In genomic region chr11:30267892-30268647, GRCm38 (mm10) we compare ENCODE assay signal across 8 mouse cellular contexts. TPM values are rescaled to one million over a fixed set of nuclear protein-coding genes. Genes with fewer than 3 reads are reported as not detected.
DNase-seq lines count a peak whose midpoint lies in the region; ATAC-seq and TF ChIP-seq lines count a peak whose summit lies in the region.

Gene Sptbn1, minus strand, starts transcription at chr11:30268175.

- 0 out of 2 replicates have a peak, but pooled peaks cover 2% of the 10 kb centered on the region for H3K4me1 ChIP-seq in brown adipose tissue, adult 24 weeks (ENCODE audit: control insufficient read depth, insufficient read depth, insufficient read length, low read length)
- peaks cover 21% of the 10 kb centered on the region for H3K4me1 ChIP-seq in forebrain, embryonic 12.5 days
- peaks cover 22% of the 10 kb centered on the region for H3K4me1 ChIP-seq in heart, embryonic 15.5 days (replicated peaks)
- peaks cover 2% of the 10 kb centered on the region for H3K4me1 ChIP-seq in liver, embryonic 11.5 days (replicated peaks; ENCODE audit: control insufficient read depth, insufficient read depth, low read length)
- H3K4me1 ChIP-seq in stomach, embryonic 15.5 days, result peaks cover 14% of the 10 kb centered on the region

- peak within 1 kb of the TSS; percentile 97 for H3K4me3 ChIP-seq in brown adipose tissue, adult 24 weeks (ENCODE audit: insufficient read depth, low read depth, low read length)
- H3K4me3 ChIP-seq in forebrain, embryonic 12.5 days (replicated peaks), result peak within 1 kb of the TSS; percentile 85
- H3K4me3 ChIP-seq in heart, embryonic 15.5 days, result peak within 1 kb of the TSS; percentile 100
- peak within 1 kb of the TSS; percentile 74 for H3K4me3 ChIP-seq in liver, embryonic 11.5 days (ENCODE audit: low read depth, low read length)
- H3K4me3 ChIP-seq in myocyte, result peak within 1 kb of the TSS; percentile 94
- peak within 1 kb of the TSS; percentile 87 for H3K4me3 ChIP-seq in stomach, embryonic 15.5 days (replicated peaks)

- H3ac ChIP-seq in myocyte (ENCODE audit: control insufficient read depth, insufficient read length), result peak within 1 kb of the TSS; percentile 57

- peak; percentile 96 for ATAC-seq in forebrain, embryonic 12.5 days (ENCODE audit: low FRiP score)
- peak; percentile 95 for ATAC-seq in heart, embryonic 15.5 days (replicated peaks; ENCODE audit: insufficient number of reproducible peaks, insufficient read depth, low FRiP score, low read depth)
- ATAC-seq in liver, embryonic 11.5 days (replicated peaks; ENCODE audit: low FRiP score), result peak; percentile 83
- peak; percentile 92 for ATAC-seq in stomach, embryonic 15.5 days (ENCODE audit: insufficient read depth, low FRiP score, low read depth)

- peak within 1 kb of the TSS; percentile 86 for H3K9ac ChIP-seq in forebrain, embryonic 12.5 days
- H3K9ac ChIP-seq in heart, embryonic 15.5 days, result peak within 1 kb of the TSS; percentile 96
- peak within 1 kb of the TSS; percentile 73 for H3K9ac ChIP-seq in liver, embryonic 11.5 days (ENCODE audit: low read depth, low read length)
- peak within 1 kb of the TSS; percentile 75 for H3K9ac ChIP-seq in stomach, embryonic 15.5 days

- no peaks in the 10 kb centered on the region for H3K9me3 ChIP-seq in forebrain, embryonic 12.5 days
- H3K9me3 ChIP-seq in heart, embryonic 15.5 days (replicated peaks), result no peaks in the 10 kb centered on the region
- no peaks in the 10 kb centered on the region for H3K9me3 ChIP-seq in liver, embryonic 11.5 days (ENCODE audit: control insufficient read depth, low read length)
- no peaks in the 10 kb centered on the region for H3K9me3 ChIP-seq in stomach, embryonic 15.5 days

- TF ChIP-seq POLR2A in myocyte (IDR thresholded peaks at IDR 0.05; ENCODE audit: insufficient read length, low read depth), result peak; percentile 88

- no peaks in the 10 kb centered on the region for H3K36me3 ChIP-seq in forebrain, embryonic 12.5 days (replicated peaks)
- H3K36me3 ChIP-seq in heart, embryonic 15.5 days, result no peaks in the 10 kb centered on the region
- no peaks in the 10 kb centered on the region for H3K36me3 ChIP-seq in liver, embryonic 11.5 days (ENCODE audit: control insufficient read depth, insufficient read depth, low read length)
- H3K36me3 ChIP-seq in myocyte (ENCODE audit: control insufficient read depth, insufficient read depth), result no peaks in the 10 kb centered on the region
- H3K36me3 ChIP-seq in stomach, embryonic 15.5 days, result no peaks in the 10 kb centered on the region

- peak; percentile 3 to 5 for DNase-seq in CD8-positive naive resting alpha-beta T cell, adult 2 months (ENCODE audit: low read depth in 2 of 2, low spot score in 2 of 2)
- DNase-seq in kidney, postnatal 14 days, result peak; percentile 94
- peak; percentile 78 for DNase-seq in liver, embryonic 11.5 days (ENCODE audit: low spot score)

- peaks cover 18% of the 10 kb centered on the region for H3K27me3 ChIP-seq in forebrain, embryonic 12.5 days
- no peaks in the 10 kb centered on the region for H3K27me3 ChIP-seq in heart, embryonic 15.5 days
- H3K27me3 ChIP-seq in liver, embryonic 11.5 days (replicated peaks; ENCODE audit: control insufficient read depth, insufficient read depth, low read length), result peaks cover 33% of the 10 kb centered on the region
- H3K27me3 ChIP-seq in myocyte (ENCODE audit: control insufficient read depth, insufficient read depth, insufficient read length), result no peaks in the 10 kb centered on the region
- no peaks in the 10 kb centered on the region for H3K27me3 ChIP-seq in stomach, embryonic 15.5 days (replicated peaks)

- H3K4me2 ChIP-seq in forebrain, embryonic 12.5 days, result peak within 1 kb of the TSS; percentile 81
- H3K4me2 ChIP-seq in heart, embryonic 15.5 days, result peak within 1 kb of the TSS; percentile 74
- peak within 1 kb of the TSS; percentile 96 for H3K4me2 ChIP-seq in liver, embryonic 11.5 days
- H3K4me2 ChIP-seq in myocyte (ENCODE audit: low read depth), result peak within 1 kb of the TSS; percentile 86
- peak within 1 kb of the TSS; percentile 74 for H3K4me2 ChIP-seq in stomach, embryonic 15.5 days

- 0% methylated on average over 39 of the region's 81 CpGs for WGBS in forebrain, embryonic 12.5 days
- under 1% methylated on average over 54 of the region's 81 CpGs for WGBS in heart, embryonic 15.5 days
- WGBS in liver, embryonic 11.5 days, result under 1% methylated on average over 52 of the region's 81 CpGs
- under 1% methylated on average over 53 of the region's 81 CpGs for WGBS in stomach, embryonic 15.5 days

- H3K79me2 ChIP-seq in myocyte (ENCODE audit: control insufficient read depth, insufficient read depth), result peaks cover 43% of the 10 kb centered on the region

- peak within 1 kb of the TSS; percentile 97 for H3K27ac ChIP-seq in brown adipose tissue, adult 24 weeks (replicated peaks; ENCODE audit: low read depth, low read length)
- H3K27ac ChIP-seq in forebrain, embryonic 12.5 days, result peak within 1 kb of the TSS; percentile 91
- H3K27ac ChIP-seq in heart, embryonic 15.5 days, result peak within 1 kb of the TSS; percentile 99
- H3K27ac ChIP-seq in liver, embryonic 11.5 days (ENCODE audit: low read depth, low read length), result peak within 1 kb of the TSS; percentile 74
- peak within 1 kb of the TSS; percentile 91 for H3K27ac ChIP-seq in stomach, embryonic 15.5 days

TF ChIP-seq in myocyte, 11 proteins besides CTCF, POLR2A, EP300 and RAD21:
- TF ChIP-seq REST (IDR thresholded peaks at IDR 0.05; ENCODE audit: insufficient read depth, insufficient read length) (no peak), TCF3 (IDR thresholded peaks at IDR 0.05; ENCODE audit: insufficient read length, low read depth) (peak; percentile 60), MAX (IDR thresholded peaks at IDR 0.05; ENCODE audit: low read depth) (no peak), SRF (IDR thresholded peaks at IDR 0.05; ENCODE audit: control insufficient read depth, insufficient read length, low read depth) (no peak), USF1 (IDR thresholded peaks at IDR 0.05; ENCODE audit: low read depth) (no peak), E2F4 (IDR thresholded peaks at IDR 0.05; ENCODE audit: insufficient read depth) (no peak), MYOG (IDR thresholded peaks at IDR 0.05; ENCODE audit: control insufficient read depth in 1 of 3, insufficient read depth in 1 of 3, insufficient read length in 2 of 3, low read depth in 2 of 3) (peak in 2 of 3 experiments; percentile 89 to 90), TCF12 (IDR thresholded peaks at IDR 0.05; ENCODE audit: insufficient read depth, poor library complexity, severe bottlenecking) (no peak), CEBPB (IDR thresholded peaks at IDR 0.05; ENCODE audit: insufficient read depth, poor library complexity, severe bottlenecking) (no peak), POLR2AphosphoS2 (IDR thresholded peaks at IDR 0.05; ENCODE audit: insufficient read length, low read depth) (peak; percentile 96), MYOD1 (IDR thresholded peaks at IDR 0.05; ENCODE audit: control insufficient read depth in 1 of 3, insufficient read length in 2 of 3, low read depth in 2 of 3) (peak in 2 of 3 experiments; percentile 86 to 93)

RNA-seq across cellular contexts. Expression of gene Sptbn1, which starts in this region (rescaled TPM):
- polyA plus RNA-seq in brown adipose tissue, adult 24 weeks (2012; ENCODE audit: insufficient read depth, insufficient read length, missing spikeins), result 199 and 225 TPM in 2 replicates
- 84.4 and 85.9 TPM in 2 replicates for polyA plus RNA-seq in forebrain, embryonic 12.5 days (2016; fragmentation: Nextera tagmentation; extraction: Ambion mirVana)
- 159 and 163 TPM in 2 replicates for polyA plus RNA-seq in heart, embryonic 15.5 days (2015; fragmentation: Nextera tagmentation; extraction: Ambion mirVana)
- 43.7 and 45.8 TPM in 2 replicates for polyA plus RNA-seq in liver, embryonic 11.5 days (2014; fragmentation: Nextera tagmentation; extraction: Ambion mirVana)
- 85.4 TPM for polyA plus RNA-seq in myocyte (2012; fragmentation: generic; extraction: Trizol)
- 114 and 119 TPM in 2 replicates for polyA plus RNA-seq in stomach, embryonic 15.5 days (2015; fragmentation: Nextera tagmentation; extraction: Ambion mirVana)

Comparison
In these comparisons a context has a peak if more than half of its experiments do, and no peak if none do; other contexts are left out.
1. Peak in every context shown above with its lines: DNase-seq, ATAC-seq, H3K4me3 ChIP-seq and H3K27ac ChIP-seq.
2. DNase-seq: peak in every context shown above with its lines; median percentile 94 in kidney, postnatal 14 days; 78 in liver, embryonic 11.5 days; 4 in CD8-positive naive resting alpha-beta T cell, adult 2 months.